12 mouse cellular contexts compared by ENCODE assay signal in the genomic region with DNA sequence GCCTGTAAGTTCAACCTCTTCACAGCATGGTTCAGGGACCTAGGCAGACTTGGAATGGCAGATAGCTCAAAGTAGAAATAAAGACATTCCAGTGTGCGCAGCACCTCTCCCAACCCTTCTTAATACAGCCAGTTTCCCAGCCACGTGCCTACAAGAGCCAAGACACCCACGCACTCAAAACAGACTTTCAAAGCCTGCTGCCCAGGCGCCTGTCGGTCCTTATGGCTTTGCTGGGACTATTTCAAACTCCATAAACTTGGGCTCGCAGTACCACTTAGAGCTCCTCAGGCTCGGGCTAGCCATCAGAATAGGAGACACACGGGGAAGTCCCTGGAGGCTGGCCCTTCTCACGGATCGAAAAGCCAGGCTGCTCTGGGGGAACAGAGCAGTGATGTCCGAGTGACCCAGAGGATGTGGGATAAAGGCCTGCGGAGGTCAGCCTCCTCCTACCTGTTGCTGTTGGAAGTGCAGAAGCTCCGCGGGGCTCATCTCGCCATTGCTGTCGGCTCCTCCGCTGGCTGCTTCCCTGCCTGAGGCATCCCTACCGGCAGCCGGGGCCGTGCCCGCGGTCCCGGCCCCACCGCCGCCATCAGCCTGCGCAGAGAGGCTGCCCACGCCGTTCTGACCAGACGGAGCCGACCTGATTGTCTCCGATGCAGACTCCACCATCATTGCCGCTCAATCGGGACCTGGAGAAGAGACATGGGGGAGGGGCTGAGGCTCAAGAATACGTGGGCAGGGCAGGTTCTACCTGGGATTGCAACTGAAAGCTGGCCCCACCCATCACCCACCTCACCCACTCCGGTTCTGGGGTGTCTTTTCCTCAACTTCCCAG. TPM values are rescaled to one million over a fixed set of nuclear protein-coding genes. Genes with fewer than 3 reads are reported as not detected.
A peak's percentile ranks its signal among the peaks of the same experiment; 100 is the strongest.
DNase-seq lines count a peak whose midpoint lies in the region; ATAC-seq lines count a peak whose summit lies in the region.
"Had no signal": no experiment of that assay in that cellular context is flagged by ENCODE, and none has a peak within 500 bp of the region (broad histone marks: within the 10 kb centered on the region; RNA-seq: fewer than 3 reads in every experiment).

No protein-coding gene starts in this region.

- peak overlapping the region; percentile 35 for H3K4me2 ChIP-seq in heart, embryonic 13.5 days
- peak overlapping the region; percentile 36 for H3K4me2 ChIP-seq in midbrain, embryonic 12.5 days (replicated peaks)

- no peaks in the 10 kb centered on the region for H3K27me3 ChIP-seq in heart, embryonic 13.5 days (replicated peaks)
- H3K27me3 ChIP-seq in hindbrain, embryonic 10.5 days (ENCODE audit: insufficient read depth, poor library complexity, severe bottlenecking), result peaks cover 5% of the 10 kb centered on the region; the same call in 1 of the 2 replicates
- H3K27me3 ChIP-seq in midbrain, embryonic 12.5 days, result peaks cover 21% of the 10 kb centered on the region

- peak overlapping the region; percentile 29 for H3K9ac ChIP-seq in heart, embryonic 13.5 days
- H3K9ac ChIP-seq in midbrain, embryonic 12.5 days (replicated peaks), result peak overlapping the region; percentile 33; the same call in 1 of the 2 replicates

- no peaks in the 10 kb centered on the region for H3K9me3 ChIP-seq in heart, embryonic 13.5 days
- H3K9me3 ChIP-seq in hindbrain, embryonic 10.5 days, result no peaks in the 10 kb centered on the region
- H3K9me3 ChIP-seq in midbrain, embryonic 12.5 days, result no peaks in the 10 kb centered on the region

- no peak overlapping the region for H3K4me3 ChIP-seq in heart, embryonic 13.5 days
- H3K4me3 ChIP-seq in hindbrain, embryonic 10.5 days, result peak overlapping the region; percentile 20
- peak overlapping the region; percentile 4; the same call in 1 of the 2 replicates for H3K4me3 ChIP-seq in midbrain, embryonic 12.5 days

- no peak overlapping the region for H3K27ac ChIP-seq in heart, embryonic 13.5 days (replicated peaks)
- peak overlapping the region; percentile 76 for H3K27ac ChIP-seq in hindbrain, embryonic 10.5 days
- no peak overlapping the region for H3K27ac ChIP-seq in midbrain, embryonic 12.5 days (replicated peaks)

- peaks cover 46% of the 10 kb centered on the region for H3K4me1 ChIP-seq in heart, embryonic 13.5 days
- peaks cover 89% of the 10 kb centered on the region for H3K4me1 ChIP-seq in hindbrain, embryonic 10.5 days (replicated peaks)
- H3K4me1 ChIP-seq in midbrain, embryonic 12.5 days, result peaks cover 60% of the 10 kb centered on the region

- no peak for DNase-seq in heart, adult 18-20 months
- peak; percentile 73 for DNase-seq in ZHBTc4 (ENCODE audit: low read depth, low spot score)
- no peak for DNase-seq in hindbrain, embryonic 10.5 days (ENCODE audit: low spot score)
- no peak for DNase-seq in thymus, postnatal 0 days (ENCODE audit: low spot score)
- DNase-seq in thymus, adult 18-20 months, result no peak
- no peak for DNase-seq in ovary, postnatal 10 days (ENCODE audit: low spot score)
- DNase-seq: cerebellum, adult 11-12 months; heart, postnatal 14 days had no signal

- H3K36me3 ChIP-seq in heart, embryonic 13.5 days, result peaks cover 37% of the 10 kb centered on the region
- peaks cover 55% of the 10 kb centered on the region for H3K36me3 ChIP-seq in hindbrain, embryonic 10.5 days
- peaks cover 33% of the 10 kb centered on the region for H3K36me3 ChIP-seq in midbrain, embryonic 12.5 days

- ATAC-seq in heart, embryonic 13.5 days (ENCODE audit: extremely low read depth, insufficient number of reproducible peaks, low FRiP score, low TSS enrichment), result no peak
- no peak for ATAC-seq in midbrain, embryonic 12.5 days (ENCODE audit: low FRiP score, low read depth)
- ATAC-seq: activated CD4-positive, CD25-positive, alpha-beta regulatory T cell, adult 4 months; lung, postnatal 0 days had no signal

- 46% methylated on average over 35 of the region's 35 CpGs for whole genome bisulfite sequencing in heart, embryonic 13.5 days
- 24% methylated on average over 35 of the region's 35 CpGs for WGBS in hindbrain, embryonic 10.5 days
- 20% methylated on average over 35 of the region's 35 CpGs for WGBS in midbrain, embryonic 12.5 days

RNA-seq across cellular contexts. Expression of a gene that starts 20.4 kb away (rescaled TPM):
- 9.0 and 9.2 TPM in 2 replicates for polyA plus RNA-seq in heart, embryonic 13.5 days (2015; fragmentation: Nextera tagmentation; extraction: Ambion mirVana)
- 10 to 100 TPM in 1 of 2 experiments, 1 to 10 TPM in 1; 8.5 to 12.2 TPM for total RNA-seq in heart, adult 18-20 months (2021)
- polyA plus RNA-seq in hindbrain, embryonic 10.5 days (2016; fragmentation: Nextera tagmentation; extraction: Ambion mirVana), result 25.1 and 29.4 TPM in 2 replicates
- 34.5 and 35.3 TPM in 2 replicates for polyA plus RNA-seq in midbrain, embryonic 12.5 days (2016; fragmentation: Nextera tagmentation; extraction: Ambion mirVana)
- 18.0 TPM in 2 replicates for polyA plus RNA-seq in thymus, postnatal 0 days (2015; fragmentation: Nextera tagmentation; extraction: Ambion mirVana)
